Mouse (Mus musculus) layer of hippocampus, postnatal 10 days (tissue): Measurements from ENCODE around the gene Zfp619. TPM values are rescaled to one million over a fixed set of nuclear protein-coding genes. Genes with fewer than 3 reads are reported as not detected.
A peak's percentile ranks its signal among the peaks of the same experiment; 100 is the strongest.
"Not testable (repeated sequence)": the region's sequence is repeated elsewhere in the genome, so short reads cannot be mapped to it uniquely, and the experiment has no call there.

Source experiments
- DNase-seq, 2 experiments: peaks; one replicate each; pipeline ENCODE4 v3.0.0; 2021; ENCODE audit warnings: low spot score in 2 of 2
- total RNA-seq, 2 experiments: library from RNA; stranded (reverse); gene quantifications; 2 replicates each; pipeline ENCODE4 v1.2.3; 2021

The Zfp619 gene
- total RNA-seq, 2 experiments from 2014 or later: 3.7 to 4.2 TPM

DNA sequence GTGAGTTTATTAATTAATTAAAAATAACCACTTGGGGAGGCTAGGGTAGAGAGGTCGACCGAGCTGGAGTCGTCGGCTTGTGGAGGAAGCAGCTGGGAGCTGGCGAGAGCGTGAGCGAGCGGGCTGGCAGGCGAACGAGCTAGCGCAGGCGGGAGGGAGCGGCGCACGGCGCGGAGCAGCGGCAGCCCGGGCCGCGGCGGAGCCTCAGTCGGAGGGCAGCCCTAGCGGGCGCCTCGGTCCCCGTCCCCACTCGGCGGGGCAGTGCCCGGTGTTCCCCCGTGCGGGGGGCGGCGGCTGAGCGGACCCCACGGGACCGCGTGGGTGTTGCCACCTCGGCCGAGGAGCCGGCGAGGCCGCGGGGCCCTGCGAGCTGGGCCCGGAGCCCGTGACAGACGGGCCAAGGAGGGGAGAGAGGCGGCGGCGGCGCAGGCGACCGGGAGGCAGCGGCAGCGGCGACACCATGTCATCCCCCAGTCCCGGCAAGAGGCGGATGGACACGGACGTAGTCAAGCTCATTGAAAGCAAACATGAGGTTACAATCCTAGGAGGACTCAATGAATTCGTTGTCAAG is 71.0 kb downstream of the Zfp619 start:
- peak; percentile 41 to 60 for DNase-seq

DNA sequence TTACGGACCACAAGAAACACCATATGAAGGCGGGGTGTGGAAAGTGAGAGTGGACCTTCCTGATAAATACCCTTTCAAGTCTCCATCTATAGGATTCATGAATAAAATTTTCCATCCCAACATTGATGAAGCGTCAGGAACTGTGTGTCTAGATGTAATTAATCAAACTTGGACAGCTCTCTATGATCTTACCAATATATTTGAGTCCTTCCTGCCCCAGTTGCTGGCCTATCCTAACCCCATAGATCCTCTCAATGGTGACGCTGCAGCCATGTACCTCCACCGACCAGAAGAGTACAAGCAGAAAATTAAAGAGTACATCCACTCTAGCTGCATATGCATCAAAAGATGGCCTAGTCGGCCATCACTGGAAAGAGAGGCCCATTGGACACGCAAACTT is 71.5 kb downstream of the Zfp619 start:
- not testable (repeated sequence) for DNase-seq

Other genes starting within 250 kb of the Zfp619 start
- gene Gm5114, start 104.6 kb upstream of the Zfp619 start, total RNA-seq: not detected